14 mouse cellular contexts compared by ENCODE assay signal in the genomic region with DNA sequence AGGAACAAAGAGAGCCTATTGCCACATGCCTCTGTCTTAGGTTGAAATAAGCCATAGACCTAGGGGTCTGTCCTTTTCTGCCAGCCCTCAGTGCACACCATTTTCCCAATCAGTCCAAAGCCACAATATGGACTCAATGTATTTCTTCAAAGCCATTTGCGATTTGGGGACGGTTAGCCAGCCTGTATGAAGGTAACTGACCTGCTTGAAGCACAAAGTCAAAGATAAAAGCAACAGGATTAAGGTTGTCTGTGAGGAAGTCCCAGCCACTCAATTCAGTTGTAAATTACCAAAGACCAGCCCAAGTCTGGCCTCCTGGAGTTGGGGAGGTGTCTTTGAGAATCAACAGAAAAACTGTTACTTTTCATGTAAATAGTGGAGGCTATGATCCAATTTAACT.
"Had no signal": no experiment of that assay in that cellular context is flagged by ENCODE, and none has a peak within 500 bp of the region (broad histone marks: within the 10 kb centered on the region; RNA-seq: fewer than 3 reads in every experiment).

No protein-coding gene starts in this region.

- DNase-seq: liver, postnatal 0 days; lung, adult 2 months; lung, postnatal 14 days; lung, postnatal 36 days; right cerebral cortex, postnatal 14 days; thymus, adult 18-20 months; thymus, postnatal 14 days; thymus, postnatal 36 days had no signal

- H3K9me3 ChIP-seq: lung, embryonic 15.5 days; megakaryocyte, embryonic 14.5 days; midbrain, embryonic 13.5 days; midbrain, embryonic 15.5 days; neural tube, embryonic 12.5 days had no signal

- H3K36me3 ChIP-seq: lung, embryonic 15.5 days; midbrain, embryonic 13.5 days; midbrain, embryonic 15.5 days; neural tube, embryonic 12.5 days had no signal

- H3K27me3 ChIP-seq: lung, embryonic 15.5 days; megakaryocyte, embryonic 14.5 days; midbrain, embryonic 13.5 days; midbrain, embryonic 15.5 days; neural tube, embryonic 12.5 days had no signal

- H3K9ac ChIP-seq: liver, postnatal 0 days; lung, embryonic 15.5 days; midbrain, embryonic 13.5 days; midbrain, embryonic 15.5 days; neural tube, embryonic 12.5 days had no signal

- H3K4me1 ChIP-seq: lung, embryonic 15.5 days; megakaryocyte, embryonic 14.5 days; midbrain, embryonic 13.5 days; midbrain, embryonic 15.5 days; neural tube, embryonic 12.5 days had no signal

- H3K4me3 ChIP-seq: lung, embryonic 15.5 days; megakaryocyte, embryonic 14.5 days; midbrain, embryonic 13.5 days; midbrain, embryonic 15.5 days; neural tube, embryonic 12.5 days had no signal

- H3K27ac ChIP-seq: lung, embryonic 15.5 days; macrophage; midbrain, embryonic 13.5 days; midbrain, embryonic 15.5 days; neural tube, embryonic 12.5 days had no signal
